ENCODE assay signal across 27 mouse cellular contexts in genomic region chr1:142422711-142423110, GRCm38 (mm10).
"Had no signal": no experiment of that assay in that cellular context is flagged by ENCODE, and none has a peak within 500 bp of the region (broad histone marks: within the 10 kb centered on the region; RNA-seq: fewer than 3 reads in every experiment).

No protein-coding gene starts in this region.

- ATAC-seq: hindbrain, embryonic 16.5 days; inflammation-experienced regulatory T-cells, adult 6 months; intestine, embryonic 15.5 days; liver, postnatal 0 days had no signal

- H3K27me3 ChIP-seq: heart, embryonic 12.5 days; hindbrain, embryonic 12.5 days; intestine, embryonic 15.5 days; limb, embryonic 12.5 days; liver, embryonic 13.5 days; liver, embryonic 15.5 days had no signal

- H3K4me1 ChIP-seq: heart, embryonic 10.5 days; heart, embryonic 12.5 days; hindbrain, embryonic 10.5 days; hindbrain, embryonic 12.5 days; intestine, embryonic 15.5 days; limb, embryonic 10.5 days; limb, embryonic 12.5 days; liver, embryonic 13.5 days; liver, embryonic 15.5 days had no signal

- DNase-seq: gastrocnemius, adult 2 months; gastrocnemius, postnatal 10 days; gastrocnemius, postnatal 25 days; heart, adult 18-20 months; heart, postnatal 10 days; heart, postnatal 4 days; kidney, adult 11 months; kidney, adult 8-10 months; kidney, postnatal 10 days; kidney, postnatal 25 days; kidney, postnatal 4 days; liver; liver, embryonic 13.5 days; liver, postnatal 0 days had no signal

- H3K9ac ChIP-seq: heart, embryonic 12.5 days; hindbrain, embryonic 12.5 days; hindbrain, embryonic 14.5 days; intestine, embryonic 15.5 days; limb, embryonic 12.5 days; liver, embryonic 13.5 days; liver, embryonic 15.5 days; liver, postnatal 0 days had no signal

- H3K9me3 ChIP-seq: heart, embryonic 10.5 days; heart, embryonic 12.5 days; hindbrain, embryonic 10.5 days; hindbrain, embryonic 12.5 days; intestine, embryonic 15.5 days; limb, embryonic 10.5 days; limb, embryonic 12.5 days; liver, embryonic 13.5 days; liver, embryonic 15.5 days had no signal

- H3K4me3 ChIP-seq: gastrocnemius, adult 2 months; heart, embryonic 10.5 days; heart, embryonic 12.5 days; hindbrain, embryonic 10.5 days; hindbrain, embryonic 12.5 days; intestine, embryonic 15.5 days; left cerebral cortex, adult 2 months; limb, embryonic 10.5 days; limb, embryonic 12.5 days; liver, embryonic 13.5 days; liver, embryonic 15.5 days had no signal

- H3K36me3 ChIP-seq: heart, embryonic 10.5 days; heart, embryonic 12.5 days; hindbrain, embryonic 10.5 days; hindbrain, embryonic 12.5 days; intestine, embryonic 15.5 days; limb, embryonic 10.5 days; limb, embryonic 12.5 days; liver, embryonic 13.5 days; liver, embryonic 15.5 days had no signal

- H3K27ac ChIP-seq: gastrocnemius, adult 2 months; heart, embryonic 10.5 days; hindbrain, embryonic 10.5 days; hindbrain, embryonic 12.5 days; hindbrain, embryonic 14.5 days; intestine, embryonic 15.5 days; left cerebral cortex, adult 2 months; limb, embryonic 10.5 days; limb, embryonic 12.5 days; liver, embryonic 13.5 days; liver, embryonic 15.5 days had no signal

- H3K4me2 ChIP-seq: heart, embryonic 12.5 days; hindbrain, embryonic 12.5 days; hindbrain, embryonic 14.5 days; intestine, embryonic 15.5 days; limb, embryonic 12.5 days; liver, embryonic 11.5 days; liver, embryonic 13.5 days; liver, embryonic 15.5 days had no signal
